Mouse (Mus musculus): ENCODE data around the gene Ints1. TPM values are rescaled to one million over a fixed set of nuclear protein-coding genes. Genes with fewer than 3 reads are reported as not detected.
"Not testable (repeated sequence)": the region's sequence is repeated elsewhere in the genome, so short reads cannot be mapped to it uniquely, and the experiment has no call there.

Ints1 gene
- polyA plus RNA-seq, 1 experiment from 2014 or later = 11.8 TPM

DNA sequence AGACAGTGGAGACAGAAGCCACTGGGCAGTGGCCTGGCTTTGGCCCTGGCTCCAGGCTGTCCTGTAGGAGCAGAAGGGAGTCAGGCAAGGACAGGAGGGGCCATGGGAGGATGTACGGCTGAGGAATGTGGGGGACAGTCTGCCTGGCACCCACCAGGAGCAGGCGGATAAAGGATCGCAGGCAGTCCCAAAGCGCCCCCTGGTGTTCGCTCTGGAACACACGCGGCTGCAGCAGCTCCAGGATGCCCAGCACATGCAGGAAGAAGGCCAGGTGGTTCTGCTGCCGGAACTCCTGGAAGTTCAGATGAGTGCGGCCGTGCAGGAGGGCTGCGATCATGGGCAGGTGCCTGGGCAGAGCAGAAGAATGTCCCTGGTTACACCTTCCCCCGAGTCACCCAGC is 20.7 kb downstream of the Ints1 start:
- Histone ChIP-seq H3K36me3 (replicated peaks) (peaks cover 84% of the 10 kb centered on the region), H3K27ac (replicated peaks) (no peak overlapping the region), H3K4me1 (replicated peaks) (peaks cover 11% of the 10 kb centered on the region; the same call in 1 of the 2 replicates), H3K9ac (no peak overlapping the region), H3K27me3 (no peaks in the 10 kb centered on the region), H3K4me3 (replicated peaks) (no peak overlapping the region), H3K4me2 (no peak overlapping the region), H3K9me3 (replicated peaks) (no peaks in the 10 kb centered on the region)
- 33% methylated on average over 12 of the region's 12 CpGs for WGBS (ENCODE audit: insufficient replicate concordance)
- ATAC-seq (ENCODE audit: insufficient read depth) = no peak

DNA sequence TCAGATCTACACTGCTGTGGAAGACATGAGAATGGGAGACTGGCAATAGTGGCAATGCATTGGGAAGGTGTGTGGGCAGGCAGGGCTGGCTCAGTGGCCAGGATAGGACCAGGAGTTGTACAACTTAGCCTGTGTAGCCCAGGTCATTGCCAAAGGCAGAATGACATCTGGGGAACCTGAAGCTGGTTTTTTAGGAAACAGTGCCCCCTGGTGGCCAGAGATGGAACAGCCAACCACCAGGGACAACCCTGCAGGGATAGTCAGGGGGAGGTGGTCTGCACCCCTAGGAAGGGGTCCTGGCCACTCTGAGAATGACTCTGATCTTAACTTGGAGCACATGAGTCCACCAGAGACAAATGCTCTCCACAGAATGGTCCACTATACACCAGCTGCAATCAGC is 24.9 kb downstream of the Ints1 start:
- Histone ChIP-seq H3K4me2 (no peak overlapping the region), H3K36me3 (replicated peaks) (peaks cover 43% of the 10 kb centered on the region), H3K27me3 (no peaks in the 10 kb centered on the region), H3K4me3 (replicated peaks) (no peak overlapping the region), H3K9ac (no peak overlapping the region), H3K27ac (replicated peaks) (no peak overlapping the region), H3K4me1 (replicated peaks) (peaks cover 6% of the 10 kb centered on the region), H3K9me3 (replicated peaks) (no peaks in the 10 kb centered on the region)
- 0 out of 2 replicates have a peak, but pooled peaks have one; percentile 9 for ATAC-seq (ENCODE audit: insufficient read depth)

DNA sequence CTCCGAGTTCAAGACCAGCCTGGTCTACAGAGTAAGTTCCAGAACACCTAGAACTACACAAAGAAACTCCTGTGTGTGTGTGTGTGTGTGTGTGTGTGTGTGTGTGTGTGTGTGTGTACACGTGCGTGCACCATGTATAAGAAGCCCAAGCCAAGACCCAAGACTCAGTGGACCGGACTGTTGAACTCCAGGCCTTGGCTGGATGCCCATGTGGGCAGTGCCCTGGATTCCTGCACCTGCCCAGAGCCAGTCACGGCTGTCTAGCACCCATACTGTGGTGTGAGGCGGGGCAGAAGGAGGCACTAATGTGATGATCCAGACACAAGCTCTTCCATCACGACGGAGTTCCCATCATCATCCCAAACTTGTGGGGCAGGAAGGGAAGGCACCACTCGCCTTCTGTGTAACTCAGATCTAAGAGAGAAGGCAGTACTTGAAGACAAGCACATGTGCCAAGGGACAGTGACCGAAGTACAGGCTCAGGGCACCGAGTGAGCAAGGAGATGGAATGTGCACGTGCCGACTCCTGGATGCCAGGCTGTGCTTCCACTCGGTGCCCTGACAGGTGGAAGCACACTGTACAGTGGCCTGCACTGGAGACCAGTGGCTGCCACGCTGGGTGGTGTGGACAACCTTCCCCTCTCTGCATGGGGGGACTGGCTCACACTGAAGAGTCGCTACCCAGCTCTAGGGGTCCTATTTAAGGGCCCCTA is 25.9 kb downstream of the Ints1 start:
- Histone ChIP-seq H3K9me3 (replicated peaks) (no peaks in the 10 kb centered on the region), H3K36me3 (replicated peaks) (peaks cover 33% of the 10 kb centered on the region), H3K4me3 (replicated peaks) (no peak overlapping the region), H3K9ac (no peak overlapping the region), H3K4me2 (no peak overlapping the region), H3K27me3 (no peaks in the 10 kb centered on the region), H3K27ac (replicated peaks) (no peak overlapping the region), H3K4me1 (replicated peaks) (peaks cover 10% of the 10 kb centered on the region)
- no peak for ATAC-seq (ENCODE audit: insufficient read depth)
- WGBS (ENCODE audit: insufficient replicate concordance) = 73% methylated on average over 16 of the region's 16 CpGs

DNA sequence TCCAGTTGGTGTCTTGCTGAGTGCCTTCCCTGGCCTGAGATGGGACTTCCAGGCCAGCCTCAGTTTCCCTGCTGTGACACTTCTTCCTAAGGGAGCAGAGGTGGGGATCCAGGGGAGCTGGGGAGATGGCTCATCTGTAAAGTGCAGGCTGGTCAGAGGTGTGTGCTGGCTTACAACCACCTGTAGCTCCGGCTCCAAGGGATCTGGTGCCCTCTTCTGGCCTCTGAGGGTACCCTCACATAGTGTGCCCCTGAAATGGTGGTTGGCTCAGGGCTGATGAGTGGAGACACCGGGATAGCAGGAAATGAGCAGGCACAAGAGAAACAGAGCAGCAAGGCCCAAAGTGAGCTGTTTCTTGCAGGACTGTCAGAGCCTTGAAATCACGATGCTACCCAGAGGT is 29.7 kb downstream of the Ints1 start:
- no peaks in the 10 kb centered on the region for H3K9me3 ChIP-seq (replicated peaks)
- H3K4me2 ChIP-seq = no peak overlapping the region
- H3K4me3 ChIP-seq (replicated peaks) = no peak overlapping the region
- peaks cover 26% of the 10 kb centered on the region for H3K4me1 ChIP-seq (replicated peaks)
- H3K36me3 ChIP-seq (replicated peaks) = peaks cover 9% of the 10 kb centered on the region; the same call in 1 of the 2 replicates
- ATAC-seq (ENCODE audit: insufficient read depth) = peak; percentile 65; the same call in 1 of the 2 replicates
- H3K9ac ChIP-seq = no peak overlapping the region
- no peaks in the 10 kb centered on the region for H3K27me3 ChIP-seq
- WGBS (ENCODE audit: insufficient replicate concordance) = 5% methylated on average over 3 of the region's 3 CpGs
- H3K27ac ChIP-seq (replicated peaks) = no peak overlapping the region

DNA sequence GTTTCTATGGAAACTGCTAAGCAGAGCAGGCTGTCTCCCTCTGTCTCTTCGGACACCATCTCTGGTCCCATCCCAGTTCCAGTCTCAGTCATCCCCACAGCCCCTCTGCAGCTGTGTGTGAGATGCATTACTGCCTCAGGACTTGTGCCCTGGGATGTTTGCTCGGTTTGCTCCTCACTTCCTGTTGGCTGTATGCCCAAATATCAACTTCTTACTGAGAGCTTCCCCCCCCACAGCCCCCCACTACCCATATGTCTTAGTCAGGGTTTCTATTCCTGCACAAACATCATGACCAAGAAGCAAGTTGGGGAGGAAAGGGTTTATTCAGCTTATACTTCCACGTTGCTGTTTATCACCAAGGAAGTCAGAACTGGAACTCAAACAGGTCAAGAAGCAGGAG is 32.8 kb downstream of the Ints1 start:
- not testable (repeated sequence) for H3K9me3 ChIP-seq (replicated peaks); H3K9ac ChIP-seq; H3K4me2 ChIP-seq; ATAC-seq (ENCODE audit: insufficient read depth); H3K4me3 ChIP-seq (replicated peaks); H3K36me3 ChIP-seq (replicated peaks); H3K27me3 ChIP-seq
- peak overlapping the region; percentile 15; the same call in 1 of the 2 replicates for H3K27ac ChIP-seq (replicated peaks)
- 27% methylated on average over 3 of the region's 3 CpGs for WGBS (ENCODE audit: insufficient replicate concordance)
- H3K4me1 ChIP-seq (replicated peaks) = peaks cover 54% of the 10 kb centered on the region

DNA sequence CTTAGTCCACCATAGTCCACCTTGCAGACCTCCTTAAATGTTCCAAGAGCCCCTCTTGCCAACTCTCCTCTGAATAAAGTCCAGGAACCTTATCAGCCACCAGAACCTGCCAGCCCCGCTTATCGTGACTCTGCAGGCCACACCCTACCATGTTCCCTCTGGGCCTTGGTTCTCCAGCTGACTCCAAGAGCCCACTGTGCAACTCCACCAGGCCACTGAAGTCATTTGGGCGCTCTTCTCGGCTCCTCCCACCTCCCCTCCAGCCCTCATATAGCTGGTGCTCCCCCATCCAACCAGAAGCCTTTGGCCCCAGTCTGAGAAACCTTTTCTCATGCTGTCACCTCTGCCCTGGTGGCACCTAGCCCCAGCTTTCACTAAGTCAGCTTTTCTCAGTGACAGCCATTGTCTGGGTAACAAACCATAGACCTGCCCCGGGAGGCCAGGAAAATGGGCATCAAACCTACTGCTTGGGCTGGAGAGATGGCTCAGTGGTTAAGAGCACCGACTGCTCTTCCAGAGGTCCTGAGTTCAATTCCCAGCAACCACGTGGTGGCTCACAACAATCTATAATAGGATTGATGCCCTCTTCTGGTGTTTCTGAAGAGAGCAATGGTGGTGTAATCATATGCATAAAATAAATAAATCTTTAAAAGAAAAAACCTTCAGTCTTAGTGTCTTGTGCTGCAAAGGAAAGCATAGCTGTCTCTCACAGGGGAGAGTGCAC is 36.7 kb downstream of the Ints1 start:
- Histone ChIP-seq H3K27me3 (no peaks in the 10 kb centered on the region), H3K9me3 (replicated peaks) (no peaks in the 10 kb centered on the region), H3K27ac (replicated peaks) (peak overlapping the region; percentile 96), H3K4me1 (replicated peaks) (peaks cover 86% of the 10 kb centered on the region), H3K4me3 (replicated peaks) (peak overlapping the region; percentile 41), H3K4me2 (peak overlapping the region; percentile 99), H3K36me3 (replicated peaks) (no peaks in the 10 kb centered on the region), H3K9ac (peak overlapping the region; percentile 63)
- peak; percentile 72 for ATAC-seq (ENCODE audit: insufficient read depth)
- WGBS (ENCODE audit: insufficient replicate concordance) = 31% methylated on average over 7 of the region's 7 CpGs

DNA sequence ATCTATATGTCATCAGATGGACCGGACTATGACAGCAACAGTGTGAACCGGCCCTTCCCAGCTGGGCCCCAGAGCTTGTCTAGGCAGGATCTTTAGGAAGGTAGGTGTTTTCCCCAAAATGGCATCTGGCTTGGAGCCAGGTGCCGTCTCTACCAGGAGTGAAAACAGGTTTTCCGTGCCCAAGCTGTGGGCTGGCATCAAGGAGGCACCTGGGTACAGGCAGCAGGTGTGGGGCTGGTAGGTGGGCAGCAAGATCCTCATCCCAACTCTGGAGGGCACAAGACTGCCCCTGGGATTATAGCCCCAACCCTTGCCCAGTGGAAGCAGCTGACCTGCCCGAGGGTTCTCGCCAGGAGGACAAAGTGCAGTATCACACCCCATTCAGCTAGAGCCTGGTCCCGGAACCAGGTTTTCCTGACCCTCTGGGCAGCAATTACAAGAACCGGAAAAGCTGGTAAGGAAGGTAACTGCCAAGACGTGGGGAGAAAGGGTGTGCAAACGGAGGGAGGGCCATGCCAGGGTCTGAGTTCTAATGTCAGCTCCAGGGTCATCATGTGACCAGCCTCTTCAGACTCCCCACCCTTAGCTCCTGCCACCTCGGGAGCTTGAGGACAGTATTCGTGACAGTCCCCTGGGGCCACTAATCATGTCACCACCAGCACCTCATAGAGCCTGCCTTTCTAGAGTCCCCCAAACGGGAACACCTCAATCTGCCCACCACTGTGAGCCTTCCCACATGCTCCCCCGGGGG is 37.5 kb downstream of the Ints1 start:
- H3K4me1 ChIP-seq (replicated peaks) = peaks cover 93% of the 10 kb centered on the region
- peak overlapping the region; percentile 41 for H3K4me3 ChIP-seq (replicated peaks)
- no peaks in the 10 kb centered on the region for H3K27me3 ChIP-seq
- peak overlapping the region; percentile 63 for H3K9ac ChIP-seq
- peak overlapping the region; percentile 99 for H3K4me2 ChIP-seq
- peak overlapping the region; percentile 96 for H3K27ac ChIP-seq (replicated peaks)
- ATAC-seq (ENCODE audit: insufficient read depth) = peak; percentile 64
- H3K9me3 ChIP-seq (replicated peaks) = no peaks in the 10 kb centered on the region
- WGBS (ENCODE audit: insufficient replicate concordance) = 46% methylated on average over 14 of the region's 14 CpGs
- H3K36me3 ChIP-seq (replicated peaks) = no peaks in the 10 kb centered on the region

DNA sequence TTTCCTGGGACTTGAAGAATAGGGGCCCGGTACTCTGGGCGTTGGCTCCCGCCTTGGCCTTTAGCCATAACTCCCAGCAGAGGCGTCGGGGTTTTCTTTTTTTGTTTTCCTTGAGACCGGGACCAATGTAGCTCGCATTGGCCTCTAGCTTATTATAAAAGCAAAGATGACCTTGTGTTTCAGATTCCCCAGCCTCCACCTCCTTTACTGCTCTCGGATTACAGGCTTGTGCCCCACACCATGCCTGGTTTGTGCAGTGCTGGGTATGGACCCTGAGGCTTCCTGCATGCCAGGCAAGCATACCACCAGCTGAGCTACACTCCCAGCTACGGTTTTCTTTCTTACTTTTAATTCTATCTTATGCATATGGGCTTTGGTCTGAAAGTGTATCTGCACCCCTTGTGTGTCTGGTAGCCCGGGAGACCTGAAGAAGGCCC is 39.0 kb downstream of the Ints1 start:
- Histone ChIP-seq H3K27ac (replicated peaks) (peak overlapping the region; percentile 96), H3K9ac (peak overlapping the region; percentile 63), H3K4me3 (replicated peaks) (peak overlapping the region; percentile 40), H3K9me3 (replicated peaks) (no peaks in the 10 kb centered on the region), H3K27me3 (no peaks in the 10 kb centered on the region), H3K4me2 (peak overlapping the region; percentile 99), H3K36me3 (replicated peaks) (peaks cover 7% of the 10 kb centered on the region; the same call in 1 of the 2 replicates), H3K4me1 (replicated peaks) (peaks cover 96% of the 10 kb centered on the region)
- WGBS (ENCODE audit: insufficient replicate concordance) = 9% methylated on average over 10 of the region's 10 CpGs
- 0 out of 2 replicates have a peak, but pooled peaks have one; percentile 7 for ATAC-seq (ENCODE audit: insufficient read depth)

DNA sequence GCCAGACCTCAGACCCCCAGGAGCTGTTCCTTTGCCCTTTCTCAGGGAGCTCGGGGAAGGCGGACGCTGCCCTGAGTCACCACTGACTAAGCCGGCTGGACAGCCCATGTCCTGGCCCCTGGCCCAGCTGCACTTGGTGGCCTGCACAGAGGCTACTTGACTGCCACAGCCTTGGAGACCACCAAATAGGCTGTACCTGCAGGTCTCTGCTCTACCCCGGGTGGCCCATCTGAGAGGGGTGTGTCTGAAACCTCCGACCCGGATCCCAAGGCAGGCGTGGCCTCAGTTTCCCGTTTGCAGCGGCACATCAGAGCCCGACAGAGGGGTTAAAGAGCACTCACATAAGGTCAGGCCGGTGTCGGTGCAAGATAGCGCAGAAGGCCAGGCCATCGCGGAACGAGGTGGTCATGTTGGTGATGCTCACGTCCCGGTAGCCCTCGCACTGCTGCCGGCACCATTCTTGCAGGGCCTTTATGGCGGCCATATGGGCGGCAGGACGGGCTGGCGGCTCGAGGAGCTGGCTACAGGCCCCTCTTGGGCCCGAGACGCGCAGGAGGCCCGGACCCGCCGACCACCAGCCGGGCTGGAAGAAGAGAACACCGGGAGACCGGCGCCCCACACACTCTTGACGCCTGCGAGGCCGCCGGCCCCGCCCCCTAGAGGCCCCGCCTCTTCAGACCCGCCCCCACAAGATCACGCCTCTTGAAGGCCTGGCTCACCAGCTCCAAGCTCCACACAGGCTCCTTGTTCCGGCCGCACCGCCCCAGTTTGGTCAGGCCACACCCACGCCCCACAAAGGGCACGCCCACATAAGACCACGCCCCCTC is 39.6 kb downstream of the Ints1 start, which contains the start of gene Micall2:
TSS of gene Micall2 (minus strand) at position 660 of the 827 bp plus-strand sequence.
- peaks cover 7% of the 10 kb centered on the region; the same call in 1 of the 2 replicates for H3K36me3 ChIP-seq (replicated peaks)
- no peaks in the 10 kb centered on the region for H3K27me3 ChIP-seq
- WGBS (ENCODE audit: insufficient replicate concordance) = 2% methylated on average over 50 of the region's 50 CpGs
- peak within 1 kb of the TSS; percentile 99 for H3K4me2 ChIP-seq
- ATAC-seq (ENCODE audit: insufficient read depth) = peak; percentile 78
- H3K27ac ChIP-seq (replicated peaks) = peak within 1 kb of the TSS; percentile 98
- H3K4me1 ChIP-seq (replicated peaks) = peaks cover 96% of the 10 kb centered on the region
- H3K4me3 ChIP-seq (replicated peaks) = peak within 1 kb of the TSS; percentile 76
- H3K9me3 ChIP-seq (replicated peaks) = no peaks in the 10 kb centered on the region
- H3K9ac ChIP-seq = peak within 1 kb of the TSS; percentile 84

DNA sequence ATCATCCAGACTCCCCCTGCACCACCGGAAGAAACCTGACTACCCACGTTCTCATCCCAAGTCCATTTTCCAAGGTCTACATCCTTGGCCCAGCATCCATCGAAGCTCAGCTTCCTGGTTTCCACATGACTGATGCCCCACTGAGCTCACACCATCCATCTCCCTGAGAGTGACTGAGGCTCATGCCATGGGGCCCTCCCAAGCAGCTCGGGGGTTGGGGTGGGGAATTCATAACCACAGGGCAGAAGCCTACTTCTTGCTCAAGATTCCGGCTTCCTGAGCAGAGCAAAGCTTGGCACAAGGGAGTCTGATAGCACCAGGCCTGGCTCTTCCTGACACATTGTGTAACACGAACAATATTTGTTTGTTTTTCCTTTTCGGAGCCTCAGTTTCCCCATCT is 40.7 kb downstream of the Ints1 start:
- Histone ChIP-seq H3K4me1 (replicated peaks) (peaks cover 98% of the 10 kb centered on the region), H3K9me3 (replicated peaks) (no peaks in the 10 kb centered on the region), H3K27ac (replicated peaks) (peak overlapping the region; percentile 98), H3K4me3 (replicated peaks) (peak overlapping the region; percentile 76), H3K36me3 (replicated peaks) (peaks cover 10% of the 10 kb centered on the region; the same call in 1 of the 2 replicates), H3K4me2 (peak overlapping the region; percentile 99), H3K9ac (peak overlapping the region; percentile 84), H3K27me3 (no peaks in the 10 kb centered on the region)
- ATAC-seq (ENCODE audit: insufficient read depth) = no peak
- WGBS (ENCODE audit: insufficient replicate concordance) = 13% methylated on average over 7 of the region's 7 CpGs
